Mouse (Mus musculus) cortical plate, adult 2 months (tissue): ENCODE measurements around the gene Primpol.

Experiments used
- CTCF ChIP-seq: fragments of 200-500 bp; IDR thresholded peaks from 2 replicates; pipeline ENCODE4 v1.5.1; 2011; ENCODE audit warnings: mild to moderate bottlenecking, control low read depth, low read length; ENCODE audit not compliant: insufficient read depth; ENCODE audit errors: extremely low read depth
- POLR2A ChIP-seq: fragments of 200-500 bp; IDR thresholded peaks from 2 replicates; pipeline ENCODE4 v1.6.1; 2011; ENCODE audit warnings: mild to moderate bottlenecking, low read length, control low read depth; ENCODE audit not compliant: insufficient read depth; ENCODE audit errors: extremely low read depth

GRCm38 (mm10) chr8:46651872-46652271 is 34.9 kb upstream of the Primpol start:
- no peak for TF ChIP-seq CTCF
- TF ChIP-seq POLR2A, result no peak
